Mouse (Mus musculus) adipose tissue, adult 10 weeks (tissue): ENCODE results near the gene Gm136. TPM values are rescaled to one million over a fixed set of nuclear protein-coding genes. Genes with fewer than 3 reads are reported as not detected.

Source experiments
- polyA plus RNA-seq: library from polyadenylated mRNA; stranded (reverse); fragments of 350-450 nt; fragmentation: Illumina TruSeq; extraction: RNeasy Lipid Tissue Mini Kit (QIAGEN cat#74804); gene quantifications from one replicate; pipeline ENCODE4 v1.2.3, GENCODE M21; 2014; ENCODE audit warnings: low read depth, low replicate concordance

Gene Gm136
- 1.6 TPM for polyA plus RNA-seq

DNA sequence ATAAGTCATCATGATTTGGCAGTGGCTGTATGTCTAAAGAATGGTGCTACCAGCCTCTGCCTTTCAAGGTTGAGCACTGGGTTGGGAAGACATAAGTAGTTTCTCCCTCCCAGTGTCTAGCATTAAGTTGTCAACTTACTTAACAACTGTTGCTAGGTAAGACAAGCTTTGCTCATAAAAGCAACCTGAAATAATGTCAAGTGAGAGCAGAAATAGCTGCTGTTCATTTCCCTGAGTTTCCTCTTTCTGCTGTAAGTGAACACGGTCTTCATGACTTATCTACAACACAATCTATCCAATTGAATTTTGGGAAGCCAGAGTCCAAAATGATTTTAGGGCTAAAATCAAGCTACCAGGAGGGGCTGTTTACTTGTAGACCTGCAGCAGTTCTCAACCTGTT lies at the start of gene Gm136:
TSS of gene Gm136 (minus strand) at position 101 of the 400 bp plus-strand sequence.

DNA sequence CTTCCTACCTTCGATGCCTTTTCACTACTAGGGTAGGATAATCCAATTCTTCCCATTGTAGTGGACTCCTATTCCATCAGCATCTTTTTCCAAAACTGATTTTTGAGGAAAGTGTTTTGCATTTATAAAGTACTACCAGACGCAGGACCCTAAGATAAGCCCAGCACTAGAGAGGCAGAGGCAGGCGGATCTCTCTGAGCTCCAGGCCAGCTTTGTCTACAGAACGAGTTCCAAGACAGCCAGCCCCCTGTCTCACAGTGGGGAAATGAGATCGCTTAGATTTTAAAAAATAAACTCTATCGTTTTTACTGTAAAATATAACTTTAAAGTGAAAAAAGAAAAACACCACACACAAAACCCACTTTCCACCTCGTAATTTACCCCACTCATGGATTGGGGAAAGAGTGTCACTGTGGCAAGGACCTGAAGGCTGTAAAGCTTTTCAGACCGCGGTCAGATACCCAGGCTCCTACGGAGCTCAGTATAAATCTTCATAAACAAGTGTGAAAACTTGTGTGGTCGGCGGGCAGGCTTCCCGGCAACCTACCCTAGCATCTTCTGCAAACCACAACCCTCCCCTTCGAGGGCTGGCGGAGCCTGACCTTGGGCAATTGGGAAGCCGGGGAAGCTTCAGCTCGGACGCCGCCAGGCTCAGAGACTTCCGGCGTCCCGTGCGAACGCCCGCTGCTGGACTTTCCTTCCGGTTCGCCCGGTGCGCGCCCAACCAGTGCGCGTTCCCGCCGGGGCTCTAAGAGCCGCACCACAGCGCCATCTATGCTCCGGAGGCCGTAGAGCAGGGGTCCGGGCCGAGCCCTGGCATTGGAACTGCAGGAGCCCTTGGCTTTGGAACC lies 21.8 kb upstream of the Gm136 start, which contains the start of gene Smim8:
TSS of gene Smim8 (minus strand) at position 747 of the 851 bp plus-strand sequence.

DNA sequence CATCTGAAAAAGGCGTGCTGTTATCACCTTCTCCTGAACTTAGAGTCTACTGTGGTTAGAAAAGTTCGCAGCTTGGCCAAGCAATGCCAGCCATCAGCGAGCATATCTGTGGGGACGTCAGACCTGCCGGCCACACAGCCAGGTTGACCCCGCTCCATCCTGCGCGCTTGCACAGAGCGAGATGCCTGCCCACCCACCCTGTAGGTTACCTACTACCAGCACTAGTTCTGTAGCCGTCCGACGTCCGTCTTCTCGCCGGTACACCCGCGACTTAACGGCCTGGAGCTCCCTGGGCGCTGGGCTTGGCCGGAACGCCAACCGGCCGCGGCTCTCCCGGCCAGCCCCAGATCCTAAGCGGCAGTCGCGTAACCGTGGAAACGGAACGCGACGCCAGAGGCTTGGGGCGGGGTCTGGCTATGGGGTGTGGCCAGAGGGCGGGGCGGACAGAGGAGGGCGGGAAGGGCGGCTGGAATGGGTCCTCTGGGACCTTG lies 26.2 kb downstream of the Gm136 start, which contains the start of gene Cfap206:
TSS of gene Cfap206 (minus strand) at position 356 of the 491 bp plus-strand sequence.

Other genes starting within 250 kb of the Gm136 start
- gene Akirin2, start 205.3 kb downstream of the Gm136 start, polyA plus RNA-seq: 40.8 TPM
- 30.3 TPM for gene Orc3, start 141.3 kb downstream of the Gm136 start, polyA plus RNA-seq
- gene Rars2, start 141.3 kb downstream of the Gm136 start, polyA plus RNA-seq: 21.9 TPM
- 31.4 TPM for gene Slc35a1, start 68.8 kb downstream of the Gm136 start, polyA plus RNA-seq
- 14.1 TPM for gene Cfap206, start 26.1 kb downstream of the Gm136 start, polyA plus RNA-seq
- 41.6 TPM for gene Smim8, start 22.2 kb upstream of the Gm136 start, polyA plus RNA-seq
- gene Zfp292, start 126.7 kb upstream of the Gm136 start, polyA plus RNA-seq: 8.0 TPM
- not detected for gene Cga, start 137.5 kb upstream of the Gm136 start, polyA plus RNA-seq